Mouse (Mus musculus) cerebellum, postnatal 36 days (tissue): ENCODE results near the gene Eif1b.
A peak's percentile ranks its signal among the peaks of the same experiment; 100 is the strongest.
"Not testable (repeated sequence)": the region's sequence is repeated elsewhere in the genome, so short reads cannot be mapped to it uniquely, and the experiment has no call there.

Experiments used
- DNase-seq, 2 experiments: peaks; one replicate each; pipeline ENCODE4 v3.0.0; 2021 to 2022; ENCODE audit warnings: mixed read lengths in 2 of 2

Eif1b gene

DNA sequence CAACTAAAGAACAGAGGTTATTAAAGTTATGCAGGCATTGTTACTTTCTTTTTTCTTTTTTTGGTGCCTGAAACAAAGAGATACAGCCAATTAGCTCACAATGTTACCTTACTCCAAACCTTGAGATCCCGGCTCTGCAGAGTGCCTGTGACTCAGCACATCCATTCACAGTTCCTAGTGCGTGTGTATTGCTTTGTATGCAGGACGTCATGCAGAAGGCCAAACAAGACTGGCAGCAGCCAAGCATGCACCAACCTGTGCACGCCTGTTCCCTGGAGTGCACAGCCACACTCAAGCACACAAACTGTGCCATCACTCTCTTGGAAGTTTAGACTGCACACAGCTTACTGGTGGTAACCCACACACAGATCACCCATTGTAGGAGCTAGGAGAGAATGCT, 35.2 kb downstream of the Eif1b start:
- no peak for DNase-seq

DNA sequence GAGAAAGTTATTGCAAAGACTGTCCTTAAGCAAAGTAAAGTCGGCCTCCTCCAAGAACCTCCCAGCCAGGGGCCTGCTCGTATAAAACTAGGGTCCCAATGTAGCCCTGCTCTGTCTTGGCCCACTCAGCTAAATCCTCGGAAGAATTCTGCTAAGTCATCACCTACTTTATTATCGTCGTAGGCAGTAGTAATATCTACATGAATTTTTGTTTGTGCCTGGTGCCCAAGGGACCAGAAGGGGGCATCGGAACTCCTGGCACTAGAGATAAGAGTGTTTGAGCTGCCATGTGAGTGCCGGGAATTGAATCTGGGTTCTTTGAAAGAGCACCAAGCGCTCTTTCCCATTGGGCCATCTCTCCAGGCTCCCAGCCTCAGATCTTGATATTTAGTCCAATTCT, 35.9 kb downstream of the Eif1b start:
- no peak for DNase-seq

DNA sequence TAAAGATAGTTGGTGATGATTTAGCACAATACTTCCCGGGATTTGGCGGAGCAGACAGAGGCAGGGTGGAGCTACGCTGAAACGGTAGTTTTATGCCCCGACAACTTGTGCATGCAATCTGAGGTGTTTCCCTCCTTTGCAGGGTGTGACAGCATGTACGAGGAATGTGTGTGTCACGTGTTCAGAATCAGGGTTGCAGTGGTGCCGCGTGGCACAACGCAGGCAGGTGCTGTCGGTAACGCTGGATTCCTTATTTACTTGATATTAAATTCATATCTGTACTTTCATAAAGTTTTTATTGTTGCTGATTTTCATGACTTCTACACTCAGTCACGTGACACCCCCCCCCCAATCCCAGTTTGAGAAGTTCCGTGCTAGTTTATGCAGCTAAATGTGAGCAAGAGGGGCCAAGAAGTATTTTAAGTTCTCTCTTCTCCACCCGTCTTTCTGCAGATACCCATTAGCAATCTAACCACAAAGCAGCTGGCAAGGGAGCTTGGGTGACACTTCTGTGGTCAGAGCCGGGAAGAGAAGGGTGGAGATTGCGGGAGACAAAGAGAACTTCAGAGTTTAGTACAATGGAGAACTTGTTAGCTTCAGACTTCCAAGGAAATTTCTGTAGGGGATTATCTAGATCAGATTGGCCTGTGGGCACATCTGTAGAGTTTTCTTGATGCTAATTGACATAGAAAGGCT, 36.9 kb downstream of the Eif1b start:
- no peak for DNase-seq

DNA sequence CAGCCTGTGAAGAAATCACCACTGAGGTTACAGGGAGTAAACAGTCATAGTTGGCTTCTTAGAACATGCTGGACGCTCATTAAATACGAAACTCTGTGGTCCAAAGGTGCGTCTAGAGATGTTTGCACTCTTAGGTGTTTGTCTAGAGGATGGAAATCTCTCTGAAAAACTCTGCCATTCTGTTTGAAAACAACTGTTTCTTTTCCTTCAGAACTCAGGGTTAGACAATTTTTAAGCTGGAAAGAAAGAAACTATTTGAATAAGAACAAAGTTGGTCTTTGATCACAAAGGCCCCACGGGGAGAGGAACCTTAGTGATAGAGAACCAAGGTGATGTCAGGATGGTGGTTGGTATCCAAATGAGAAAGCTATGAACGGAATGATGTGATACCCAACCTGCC, 38.4 kb downstream of the Eif1b start:
- no peak for DNase-seq

DNA sequence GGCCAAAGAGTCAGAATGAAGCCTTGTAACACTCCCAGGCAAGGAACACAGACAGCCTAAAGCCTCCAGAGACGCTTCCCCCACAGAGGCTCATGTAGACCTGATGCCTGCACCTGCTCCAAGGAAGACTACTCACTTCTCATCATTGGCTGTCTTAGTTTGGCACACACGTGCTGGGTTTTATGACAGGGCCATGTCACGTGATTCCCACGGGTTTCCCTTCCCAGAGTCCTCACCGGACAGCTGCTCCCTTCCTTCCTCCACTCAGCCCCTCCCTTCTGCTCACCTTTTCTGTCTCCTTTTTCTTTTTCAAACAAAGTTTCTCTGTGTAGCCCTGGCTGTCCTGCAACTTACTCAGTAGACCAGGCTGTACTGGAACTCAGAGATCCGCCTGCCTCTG, 40.0 kb downstream of the Eif1b start:
- no peak for DNase-seq

DNA sequence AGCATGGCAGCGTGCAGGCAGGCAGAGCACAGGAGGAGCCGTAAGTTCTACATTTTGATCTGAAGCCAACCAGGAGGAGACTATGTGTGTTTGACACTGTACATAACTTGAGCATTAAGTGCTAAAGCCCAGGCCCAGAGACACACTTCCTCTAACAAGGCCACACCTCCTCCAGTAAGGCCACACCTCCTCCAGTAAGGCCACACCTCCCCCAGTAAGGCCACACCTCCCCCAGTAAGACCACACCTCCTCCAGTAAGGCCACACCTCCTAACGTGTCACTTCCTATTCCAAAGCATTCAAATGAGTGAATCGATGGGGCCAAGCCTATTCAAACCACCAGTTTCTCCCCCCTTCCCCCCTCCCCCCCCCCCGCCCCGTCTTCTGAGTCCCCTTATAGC, 40.7 kb downstream of the Eif1b start:
- DNase-seq, result no peak

DNA sequence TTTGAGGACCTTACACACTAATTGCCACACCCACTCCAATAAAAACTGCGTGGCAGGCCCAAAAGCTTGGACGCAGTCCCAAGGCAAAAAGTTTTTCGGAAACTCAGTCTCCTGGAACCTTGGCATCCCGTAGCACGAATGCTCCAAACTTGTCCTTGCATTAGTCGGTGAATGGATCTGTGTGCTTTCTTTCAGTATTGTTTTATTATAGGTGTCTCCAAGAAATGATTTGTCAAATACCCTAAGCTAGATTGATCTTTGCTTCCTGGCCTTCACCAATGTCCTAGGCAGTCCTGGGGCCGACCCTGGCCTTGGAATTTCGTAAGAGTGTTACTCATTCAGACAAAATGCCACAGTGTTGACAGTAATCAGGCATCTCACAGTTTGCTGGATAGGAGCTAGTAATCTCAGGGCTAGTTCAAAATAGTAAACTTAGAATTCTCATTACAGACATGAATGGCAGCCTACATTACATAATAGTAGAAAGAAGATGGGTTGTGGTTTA, 41.5 kb downstream of the Eif1b start:
- not testable (repeated sequence) for DNase-seq

DNA sequence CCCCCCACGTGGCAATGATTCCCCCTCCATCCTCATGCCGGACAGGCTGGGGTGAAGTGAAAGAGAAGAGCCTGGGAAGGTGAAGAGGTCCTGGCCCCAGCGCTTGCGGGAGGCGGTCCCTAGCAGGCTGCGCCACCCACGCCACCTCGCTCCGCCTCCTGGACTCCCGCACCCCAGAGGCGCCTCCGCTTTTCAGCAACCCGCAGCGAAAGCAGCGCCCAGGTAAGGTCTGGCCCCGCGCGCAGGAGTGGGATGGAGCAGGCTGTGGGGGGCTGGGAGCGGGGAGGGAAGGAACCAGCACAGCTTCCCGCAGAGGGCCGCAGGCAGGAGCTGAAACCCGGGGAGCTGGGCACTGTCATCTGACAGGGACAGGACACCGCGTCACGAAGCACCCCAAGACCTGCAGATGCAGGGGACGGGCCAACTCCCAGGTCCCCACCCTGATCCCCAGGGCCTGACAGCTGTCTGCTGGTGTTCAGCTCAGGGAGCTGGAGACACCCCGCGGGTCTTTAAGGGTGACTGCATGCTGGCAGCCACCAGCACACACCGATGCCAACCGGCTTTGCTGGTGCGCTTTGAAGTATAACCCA, 47.7 kb downstream of the Eif1b start, which contains the start of gene Entpd3:
Entpd3 (plus strand) TSS at position 157 of the 590 bp plus-strand sequence.
- peak; percentile 8 to 11 for DNase-seq

DNA sequence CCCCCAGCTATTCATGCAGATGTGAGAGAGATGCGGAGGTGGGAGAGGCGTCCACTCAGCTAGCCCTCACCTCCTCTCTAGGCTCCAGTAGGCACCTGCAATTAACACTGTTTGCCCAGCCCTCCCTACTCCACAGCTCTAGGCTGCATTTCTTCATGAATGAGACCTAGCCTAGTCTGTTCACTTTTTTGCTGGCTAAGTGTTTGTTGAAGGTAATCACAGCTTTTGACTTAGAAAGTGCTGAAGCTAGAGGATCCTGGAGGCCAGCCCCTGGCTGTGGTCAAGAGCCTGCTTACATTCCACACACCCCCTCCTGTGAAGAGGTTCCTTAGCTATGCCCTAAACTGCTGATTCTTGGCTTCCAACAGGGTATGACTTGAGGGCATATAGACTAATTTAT, 49.4 kb downstream of the Eif1b start:
- DNase-seq, result no peak

DNA sequence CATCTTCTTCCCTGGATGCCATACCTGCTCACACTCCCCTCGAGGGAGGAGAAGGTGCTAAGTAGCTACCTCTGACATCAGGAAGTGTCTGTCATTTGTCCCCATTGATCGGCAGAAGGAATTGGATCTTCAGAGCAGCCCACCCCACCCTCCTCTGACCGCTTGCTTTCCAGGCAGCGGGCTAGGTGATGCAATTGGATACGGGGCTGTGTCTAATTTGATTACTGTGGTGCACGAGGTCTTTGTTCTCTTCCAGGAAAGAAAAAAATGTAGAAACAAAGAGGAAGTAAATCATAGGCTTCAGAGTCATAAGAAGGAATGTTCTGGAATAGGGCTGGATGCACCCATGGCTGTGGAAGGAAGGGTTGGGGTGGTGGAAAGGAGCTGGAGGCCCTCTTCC, 50.2 kb downstream of the Eif1b start:
- no peak for DNase-seq
